Mouse (Mus musculus) spleen, adult 2 months (tissue): ENCODE measurements around the gene Atg7.

Experiments used
- CTCF ChIP-seq: fragments of 200-500 bp; IDR thresholded peaks from 2 replicates; pipeline ENCODE4 v1.5.1; 2011; ENCODE audit warnings: mild to moderate bottlenecking, inconsistent platforms; ENCODE audit not compliant: insufficient read depth, insufficient read length, insufficient replicate concordance; ENCODE audit errors: extremely low read depth
- POLR2A ChIP-seq: fragments of 200-500 bp; IDR thresholded peaks from 2 replicates; pipeline ENCODE4 v1.6.1; 2011; ENCODE audit warnings: low read depth, low read length, inconsistent platforms

DNA sequence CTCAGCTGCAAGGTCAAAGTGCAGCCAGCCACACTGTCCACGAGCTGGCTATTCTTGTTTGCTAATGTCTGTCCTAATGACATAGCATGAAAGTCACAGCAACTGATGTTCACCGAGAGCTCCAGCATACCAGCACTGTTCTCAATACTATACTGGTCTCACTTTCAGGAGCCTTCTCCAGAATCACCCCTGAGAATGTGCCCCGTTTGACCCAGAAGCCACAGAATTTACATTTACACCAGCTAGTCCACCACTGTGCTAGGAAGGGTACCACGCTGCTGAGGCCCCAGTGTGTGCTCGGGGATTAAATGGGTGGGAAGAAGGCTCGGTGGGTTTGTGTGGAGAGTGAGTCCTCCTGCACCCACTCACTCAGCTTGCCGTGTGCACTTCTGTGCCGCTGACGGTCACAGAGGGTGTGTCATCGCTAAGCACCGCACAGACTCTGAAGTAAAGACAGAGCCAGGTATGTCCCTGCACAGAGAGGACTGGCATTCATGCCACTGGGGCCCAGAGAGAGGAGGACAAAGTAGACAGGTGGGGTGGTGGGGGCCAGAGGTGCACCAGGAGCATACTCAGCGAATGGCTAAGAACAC lies 204.8 kb downstream of the Atg7 start:
- no peak for TF ChIP-seq CTCF
- no peak for TF ChIP-seq POLR2A
